Mouse (Mus musculus) forebrain, embryonic 14.5 days (tissue): Measurements from ENCODE around the gene Erich4. TPM values are rescaled to one million over a fixed set of nuclear protein-coding genes. Genes with fewer than 3 reads are reported as not detected.
A peak's percentile ranks its signal among the peaks of the same experiment; 100 is the strongest.
"Not testable (repeated sequence)": the region's sequence is repeated elsewhere in the genome, so short reads cannot be mapped to it uniquely, and the experiment has no call there.

Experiments used
- ATAC-seq: fragments of 200-750 bp; cut with Nextera tagmentation; 2 replicates; pipeline ENCODE4 v1.8.0; 2017; ENCODE audit warnings: mild to moderate bottlenecking, moderate library complexity
- DNase-seq: peaks from one replicate; pipeline ENCODE4 v3.0.0-alpha.2; 2015; ENCODE audit warnings: low spot score
- H3K27ac ChIP-seq: fragments of 300-500 bp; sonication (generic); 2 replicates; pipeline ENCODE4 v1.5.1; 2014; ENCODE audit warnings: low read depth, mild to moderate bottlenecking, control low read depth, low read length, moderate library complexity
- H3K27me3 ChIP-seq: fragments of 300-500 bp; sonication (generic); replicated peaks from 2 replicates; pipeline ENCODE4 v1.6.1; 2014; ENCODE audit warnings: low read length, control low read depth, mixed read lengths; ENCODE audit not compliant: control insufficient read depth, insufficient read depth
- H3K36me3 ChIP-seq: fragments of 300-500 bp; sonication (generic); 2 replicates; pipeline ENCODE4 v1.6.1; 2014; ENCODE audit warnings: low read length, control low read depth; ENCODE audit not compliant: control insufficient read depth, insufficient read depth
- H3K4me1 ChIP-seq: fragments of 300-500 bp; sonication (generic); 2 replicates; pipeline ENCODE4 v1.6.1; 2014; ENCODE audit warnings: antibody characterized with exemption, low read length, control low read depth; ENCODE audit not compliant: control insufficient read depth, insufficient read depth
- H3K4me2 ChIP-seq: fragments of 300-500 bp; sonication (generic); 2 replicates; pipeline ENCODE4 v1.6.1; 2014; ENCODE audit warnings: mild to moderate bottlenecking, control low read depth, low read length
- H3K4me3 ChIP-seq: fragments of 300-500 bp; sonication (generic); 2 replicates; pipeline ENCODE4 v1.5.1; 2014; ENCODE audit warnings: low read depth, low read length, control low read depth
- H3K9ac ChIP-seq: fragments of 300-500 bp; sonication (generic); 2 replicates; pipeline ENCODE4 v1.6.1; 2014; ENCODE audit warnings: mild to moderate bottlenecking, low read length, control low read depth, moderate library complexity
- H3K9me3 ChIP-seq: fragments of 300-500 bp; sonication (generic); replicated peaks from 2 replicates; pipeline ENCODE4 v1.6.1; 2016; ENCODE audit warnings: low read length, control low read depth, mixed read lengths; ENCODE audit not compliant: control insufficient read depth
- WGBS: fragments of 180-500 bp; shearing (Covaris S2); extraction: QIAGEN DNeasy Blood & Tissue Kit; methylation state at CpG from one replicate; pipeline ENCODE4 v1.1.7; 2014; 5-methylcytosine and 5-hydroxymethylcytosine counted together
- polyA plus RNA-seq: library from polyadenylated mRNA; unstranded; fragments of >200 nt; fragmentation: Nextera tagmentation; extraction: Ambion mirVana; gene quantifications from 2 replicates; pipeline ENCODE4 v1.2.1, GENCODE M21; 2014

Gene Erich4
- polyA plus RNA-seq, 1 experiment from 2014 or later: not detected

- no peak for ATAC-seq
These were observed 39.8 kb downstream of the Erich4 start for GRCm38 (mm10) chr7:25575870-25576269.

GRCm38 (mm10) chr7:25575105-25575504 lies 40.6 kb downstream of the Erich4 start:
- ATAC-seq: no peak

More at GRCm38 (mm10) chr7:25575870-25576269, 39.8 kb downstream of the Erich4 start:
- Histone ChIP-seq H3K27me3 (no peaks in the 10 kb centered on the region), H3K27ac (no peak overlapping the region), H3K4me2 (no peak overlapping the region), H3K36me3 (no peaks in the 10 kb centered on the region), H3K9me3 (no peaks in the 10 kb centered on the region), H3K4me3 (no peak overlapping the region), H3K4me1 (no peaks in the 10 kb centered on the region), H3K9ac (no peak overlapping the region)
- 18% methylated on average over 8 of the region's 8 CpGs for WGBS
- DNase-seq: peak; percentile 3

GRCm38 (mm10) chr7:25573806-25574205 lies 41.9 kb downstream of the Erich4 start:
- not testable (repeated sequence) for DNase-seq, H3K9me3 ChIP-seq, H3K36me3 ChIP-seq, H3K27me3 ChIP-seq, H3K4me1 ChIP-seq, ATAC-seq, H3K4me2 ChIP-seq, H3K4me3 ChIP-seq, H3K27ac ChIP-seq, H3K9ac ChIP-seq
- WGBS: 80% methylated on average over 5 of the region's 5 CpGs

More at GRCm38 (mm10) chr7:25575105-25575504, 40.6 kb downstream of the Erich4 start:
- Histone ChIP-seq H3K36me3 (no peaks in the 10 kb centered on the region), H3K4me3 (no peak overlapping the region), H3K27me3 (no peaks in the 10 kb centered on the region), H3K9me3 (no peaks in the 10 kb centered on the region), H3K9ac (no peak overlapping the region), H3K27ac (no peak overlapping the region), H3K4me1 (no peaks in the 10 kb centered on the region), H3K4me2 (no peak overlapping the region)
- no peak for DNase-seq
- WGBS: 88% methylated on average over 5 of the region's 5 CpGs

- H3K27ac ChIP-seq: no peak overlapping the region
- ATAC-seq: no peak
- H3K4me2 ChIP-seq: no peak overlapping the region
- H3K4me1 ChIP-seq: no peaks in the 10 kb centered on the region
- H3K9ac ChIP-seq: no peak overlapping the region
- H3K27me3 ChIP-seq: no peaks in the 10 kb centered on the region
- no peak for DNase-seq
- H3K4me3 ChIP-seq: no peak overlapping the region
- 95% methylated on average over 7 of the region's 7 CpGs for WGBS
- no peaks in the 10 kb centered on the region for H3K36me3 ChIP-seq
- H3K9me3 ChIP-seq: no peaks in the 10 kb centered on the region
These were observed 47.0 kb downstream of the Erich4 start for GRCm38 (mm10) chr7:25568721-25569120.

Other genes with a start within 250 kb of the Erich4 start
- not detected in 2 replicates for gene Cnfn, start 246.2 kb downstream of the Erich4 start, polyA plus RNA-seq
- gene Lipe, start 217.2 kb downstream of the Erich4 start, polyA plus RNA-seq: 5.3 and 8.3 TPM in 2 replicates
- gene Cxcl17, start 203.0 kb downstream of the Erich4 start, polyA plus RNA-seq: not detected in 2 replicates
- gene Ceacam1, start 138.3 kb downstream of the Erich4 start, polyA plus RNA-seq: 0.95 and 0.99 TPM in 2 replicates
- not detected in 2 replicates for gene Ceacam2, start 76.0 kb downstream of the Erich4 start, polyA plus RNA-seq
- gene Dmac2, start 3.5 kb upstream of the Erich4 start, polyA plus RNA-seq: 29.9 and 36.0 TPM in 2 replicates
- gene B3gnt8, start 10.8 kb upstream of the Erich4 start, polyA plus RNA-seq: 0.43 and 0.58 TPM in 2 replicates
- 65.1 and 69.7 TPM in 2 replicates for gene Bckdha, start 43.1 kb upstream of the Erich4 start, polyA plus RNA-seq
- 49.4 and 53.9 TPM in 2 replicates for gene Exosc5, start 43.3 kb upstream of the Erich4 start, polyA plus RNA-seq
- 11.1 and 16.4 TPM in 2 replicates for gene Tmem91, start 59.3 kb upstream of the Erich4 start, polyA plus RNA-seq
- gene B9d2, start 64.9 kb upstream of the Erich4 start, polyA plus RNA-seq: 44.3 and 57.6 TPM in 2 replicates
- 0.61 and 0.83 TPM in 2 replicates for gene Tgfb1, start 71.1 kb upstream of the Erich4 start, polyA plus RNA-seq
- 39.6 and 40.7 TPM in 2 replicates for gene Ccdc97, start 103.2 kb upstream of the Erich4 start, polyA plus RNA-seq
- 53.6 and 61.2 TPM in 2 replicates for gene Hnrnpul1, start 138.9 kb upstream of the Erich4 start, polyA plus RNA-seq
- gene Axl, start 172.8 kb upstream of the Erich4 start, polyA plus RNA-seq: 15.8 and 16.7 TPM in 2 replicates
- 0.95 and 1.1 TPM in 2 replicates for gene Cyp2s1, start 201.0 kb upstream of the Erich4 start, polyA plus RNA-seq